10 mouse cellular contexts compared by ENCODE assay signal in genomic region chr3:53416036-53416506, GRCm38 (mm10). TPM values are rescaled to one million over a fixed set of nuclear protein-coding genes. Genes with fewer than 3 reads are reported as not detected.
DNase-seq lines count a peak whose midpoint lies in the region; ATAC-seq and TF ChIP-seq lines count a peak whose summit lies in the region.
"Had no signal": no experiment of that assay in that cellular context is flagged by ENCODE, and none has a peak within 500 bp of the region (broad histone marks: within the 10 kb centered on the region; RNA-seq: fewer than 3 reads in every experiment).

No protein-coding gene starts in this region.

- peaks cover 10% of the 10 kb centered on the region for H3K4me1 ChIP-seq in heart, embryonic 15.5 days (replicated peaks)
- H3K4me1 ChIP-seq in forebrain, postnatal 0 days (ENCODE audit: insufficient read depth) = no peaks in the 10 kb centered on the region
- H3K4me1 ChIP-seq in limb, embryonic 14.5 days (ENCODE audit: control insufficient read depth, insufficient read depth, low read length) = peaks cover 21% of the 10 kb centered on the region
- H3K4me1 ChIP-seq: lung, embryonic 15.5 days had no signal

- no peak overlapping the region for H3K4me2 ChIP-seq in heart, embryonic 15.5 days
- H3K4me2 ChIP-seq in forebrain, postnatal 0 days (ENCODE audit: low read depth) = no peak overlapping the region
- no peak overlapping the region for H3K4me2 ChIP-seq in limb, embryonic 14.5 days (replicated peaks; ENCODE audit: low read depth, low read length, severe bottlenecking)
- H3K4me2 ChIP-seq: lung, embryonic 15.5 days had no signal

- 46% methylated on average over 5 of the region's 5 CpGs for WGBS in heart, embryonic 15.5 days
- WGBS in forebrain, postnatal 0 days = 37% methylated on average over 5 of the region's 5 CpGs
- 37% methylated on average over 5 of the region's 5 CpGs for WGBS in limb, embryonic 14.5 days

- H3K27ac ChIP-seq in heart, embryonic 15.5 days = peak overlapping the region; percentile 17; the same call in 1 of the 2 replicates
- H3K27ac ChIP-seq in forebrain, postnatal 0 days (ENCODE audit: low read depth, low read length) = peak overlapping the region; percentile 54
- H3K27ac ChIP-seq in limb, embryonic 14.5 days (replicated peaks; ENCODE audit: low read depth, low read length) = no peak overlapping the region
- H3K27ac ChIP-seq: lung, embryonic 15.5 days had no signal

- ATAC-seq in heart, embryonic 15.5 days (replicated peaks; ENCODE audit: insufficient number of reproducible peaks, insufficient read depth, low FRiP score, low read depth) = no peak
- ATAC-seq in cerebellum, adult (ENCODE audit: insufficient number of reproducible peaks, low FRiP score, low TSS enrichment) = peak; percentile 95
- ATAC-seq in forebrain, postnatal 0 days = peak; percentile 91
- ATAC-seq in limb, embryonic 14.5 days (ENCODE audit: low FRiP score, low read depth) = peak; percentile 78

- no peak for TF ChIP-seq POLR2A in limb, embryonic 14.5 days (IDR thresholded peaks at IDR 0.05; ENCODE audit: borderline replicate concordance, extremely low read depth, insufficient read depth, insufficient read length)

- no peak overlapping the region for H3K9ac ChIP-seq in heart, embryonic 15.5 days
- no peak overlapping the region for H3K9ac ChIP-seq in forebrain, postnatal 0 days
- H3K9ac ChIP-seq in limb, embryonic 14.5 days (ENCODE audit: low read depth, low read length, severe bottlenecking) = no peak overlapping the region
- H3K9ac ChIP-seq: lung, embryonic 15.5 days had no signal

- DNase-seq in heart, adult 8-10 months (ENCODE audit: low spot score) = no peak
- DNase-seq in forebrain, postnatal 0 days = peak; percentile 70
- DNase-seq in limb, embryonic 14.5 days (ENCODE audit: low spot score) = peak; percentile 55
- no peak for DNase-seq in ovary, postnatal 10 days (ENCODE audit: low spot score)
- no peak for DNase-seq in gastrocnemius, postnatal 25 days
- no peak for DNase-seq in adrenal gland, postnatal 25 days
- DNase-seq: heart, postnatal 10 days had no signal

- no peak for TF ChIP-seq CTCF in forebrain, postnatal 0 days (IDR thresholded peaks at IDR 0.05; ENCODE audit: low read depth)

- H3K4me3 ChIP-seq in heart, embryonic 15.5 days = no peak overlapping the region
- no peak overlapping the region for H3K4me3 ChIP-seq in forebrain, postnatal 0 days (ENCODE audit: low read depth, low read length)
- no peak overlapping the region for H3K4me3 ChIP-seq in limb, embryonic 14.5 days (replicated peaks; ENCODE audit: low read length)
- H3K4me3 ChIP-seq: lung, embryonic 15.5 days had no signal

- H3K36me3 ChIP-seq in heart, embryonic 15.5 days = no peaks in the 10 kb centered on the region
- H3K36me3 ChIP-seq in forebrain, postnatal 0 days (ENCODE audit: insufficient read depth) = no peaks in the 10 kb centered on the region
- H3K36me3 ChIP-seq in limb, embryonic 14.5 days (ENCODE audit: control insufficient read depth, insufficient read depth, low read length) = no peaks in the 10 kb centered on the region
- H3K36me3 ChIP-seq: lung, embryonic 15.5 days had no signal

- no peaks in the 10 kb centered on the region for H3K27me3 ChIP-seq in heart, embryonic 15.5 days
- no peaks in the 10 kb centered on the region for H3K27me3 ChIP-seq in forebrain, postnatal 0 days (ENCODE audit: insufficient read depth, low read length)
- no peaks in the 10 kb centered on the region for H3K27me3 ChIP-seq in limb, embryonic 14.5 days (ENCODE audit: control insufficient read depth, insufficient read depth, low read length)
- H3K27me3 ChIP-seq: lung, embryonic 15.5 days had no signal

- H3K9me3 ChIP-seq in heart, embryonic 15.5 days (replicated peaks) = no peaks in the 10 kb centered on the region
- no peaks in the 10 kb centered on the region for H3K9me3 ChIP-seq in forebrain, postnatal 0 days (ENCODE audit: low read length)
- no peaks in the 10 kb centered on the region for H3K9me3 ChIP-seq in limb, embryonic 14.5 days (ENCODE audit: control insufficient read depth, low read length)
- H3K9me3 ChIP-seq: lung, embryonic 15.5 days had no signal

RNA-seq across cellular contexts. Expression of gene Nhlrc3, which starts 47.1 kb away (rescaled TPM):
- polyA plus RNA-seq in heart, embryonic 15.5 days (2015; fragmentation: Nextera tagmentation; extraction: Ambion mirVana) = 4.0 and 6.7 TPM in 2 replicates
- total RNA-seq in heart, adult 8-10 months (2022) = 1 to 10 TPM; 4.4 to 7.4 (median 5.6) TPM
- total RNA-seq in forebrain, postnatal 0 days (2014; rRNA removed) = 13.8 and 14.7 TPM in 2 replicates
- 5.5 and 7.0 TPM in 2 replicates for polyA plus RNA-seq in forebrain, postnatal 0 days (2015; fragmentation: Nextera tagmentation; extraction: Ambion mirVana)
- polyA plus RNA-seq in limb, embryonic 14.5 days (2012; rRNA removed) = 11.7 and 13.6 TPM in 2 replicates
- 10.4 and 11.0 TPM in 2 replicates for polyA plus RNA-seq in limb, embryonic 14.5 days (2014; fragmentation: Nextera tagmentation; extraction: Ambion mirVana)
- 1 to 10 TPM; 2.7 to 3.2 TPM for total RNA-seq in gastrocnemius, postnatal 25 days (2021)
- total RNA-seq in adrenal gland, postnatal 25 days (2021) = 9.5 and 12.4 TPM in 2 replicates

RNA-seq across cellular contexts. Expression of gene Proser1, which starts 47.4 kb away (rescaled TPM):
- 10.9 and 14.1 TPM in 2 replicates for polyA plus RNA-seq in heart, embryonic 15.5 days (2015; fragmentation: Nextera tagmentation; extraction: Ambion mirVana)
- total RNA-seq in heart, adult 8-10 months (2022) = 10 to 100 TPM in 1 of 4 experiments, 1 to 10 TPM in 3; 5.7 to 10.8 (median 8.0) TPM
- 7.4 and 9.2 TPM in 2 replicates for total RNA-seq in forebrain, postnatal 0 days (2014; rRNA removed)
- 8.0 and 12.1 TPM in 2 replicates for polyA plus RNA-seq in forebrain, postnatal 0 days (2015; fragmentation: Nextera tagmentation; extraction: Ambion mirVana)
- polyA plus RNA-seq in limb, embryonic 14.5 days (2012; rRNA removed) = 23.9 and 36.2 TPM in 2 replicates
- 15.1 and 17.4 TPM in 2 replicates for polyA plus RNA-seq in limb, embryonic 14.5 days (2014; fragmentation: Nextera tagmentation; extraction: Ambion mirVana)
- 1 to 10 TPM; 6.0 to 6.8 TPM for total RNA-seq in gastrocnemius, postnatal 25 days (2021)
- total RNA-seq in adrenal gland, postnatal 25 days (2021) = 30.8 and 32.0 TPM in 2 replicates

Comparison
In these comparisons a context has a peak if more than half of its experiments do, and no peak if none do; other contexts are left out.
1. DNase-seq: peak in forebrain, postnatal 0 days (single experiment) and limb, embryonic 14.5 days (single experiment); none in heart, adult 8-10 months (single experiment), ovary, postnatal 10 days (single experiment), gastrocnemius, postnatal 25 days (single experiment) and adrenal gland, postnatal 25 days (single experiment).